Mouse (Mus musculus) CD4-positive helper T cell, adult 2 months (primary cell): ENCODE data around the gene Ttyh1.
"Not testable (repeated sequence)": the region's sequence is repeated elsewhere in the genome, so short reads cannot be mapped to it uniquely, and the experiment has no call there.

ENCODE experiments used
- DNase-seq: peaks from one replicate; pipeline ENCODE4 v3.0.0-alpha.2; 2012; ENCODE audit warnings: low read depth, missing footprints, low spot score

Gene Ttyh1

GRCm38 (mm10) chr7:4143506-4143905 is 24.3 kb downstream of the Ttyh1 start:
- DNase-seq = no peak

GRCm38 (mm10) chr7:4144046-4144445 is 24.8 kb downstream of the Ttyh1 start:
- DNase-seq = no peak

GRCm38 (mm10) chr7:4144766-4145551 is 25.8 kb downstream of the Ttyh1 start:
- no peak for DNase-seq

GRCm38 (mm10) chr7:4145552-4146190 is 26.5 kb downstream of the Ttyh1 start:
- DNase-seq = peak; percentile 53

GRCm38 (mm10) chr7:4146241-4147180 is 27.3 kb downstream of the Ttyh1 start:
- no peak for DNase-seq

GRCm38 (mm10) chr7:4147371-4147770 is 28.2 kb downstream of the Ttyh1 start:
- no peak for DNase-seq

- DNase-seq = no peak
These were observed 28.6 kb downstream of the Ttyh1 start for GRCm38 (mm10) chr7:4147836-4148235.

GRCm38 (mm10) chr7:4148341-4149208 is 29.4 kb downstream of the Ttyh1 start:
- peak; percentile 33 for DNase-seq

GRCm38 (mm10) chr7:4149209-4150054 is 30.2 kb downstream of the Ttyh1 start:
- peak; percentile 90 for DNase-seq

- DNase-seq = no peak
These were observed 30.9 kb downstream of the Ttyh1 start, which contains the start of gene Leng9 for GRCm38 (mm10) chr7:4150059-4150541. Gene Leng9 (minus strand): TSS chr7:4150374.

GRCm38 (mm10) chr7:4150811-4151221 is 31.6 kb downstream of the Ttyh1 start:
- peak; percentile 54 for DNase-seq

- peak; percentile 21 for DNase-seq
These were observed 32.0 kb downstream of the Ttyh1 start for GRCm38 (mm10) chr7:4151241-4151640.

- DNase-seq = no peak
These were observed 35.1 kb downstream of the Ttyh1 start for GRCm38 (mm10) chr7:4154356-4154755.

- no peak for DNase-seq
These were observed 35.8 kb downstream of the Ttyh1 start for GRCm38 (mm10) chr7:4154976-4155375.

GRCm38 (mm10) chr7:4161596-4161995 is 42.4 kb downstream of the Ttyh1 start:
- DNase-seq = not testable (repeated sequence)

- DNase-seq = no peak
These were observed 44.4 kb downstream of the Ttyh1 start for GRCm38 (mm10) chr7:4163571-4164072.

- DNase-seq = no peak
These were observed 45.1 kb downstream of the Ttyh1 start, which contains the start of gene Cdc42ep5 for GRCm38 (mm10) chr7:4164090-4164910. Gene Cdc42ep5 (minus strand): TSS chr7:4164860.

GRCm38 (mm10) chr7:4165286-4165685 is 46.1 kb downstream of the Ttyh1 start:
- no peak for DNase-seq

- no peak for DNase-seq
These were observed 47.9 kb downstream of the Ttyh1 start for GRCm38 (mm10) chr7:4167098-4167497.
